Mouse (Mus musculus) liver, embryonic 14.5 days (tissue): Measurements from ENCODE around the gene Vmn2r83. TPM values are rescaled to one million over a fixed set of nuclear protein-coding genes. Genes with fewer than 3 reads are reported as not detected.

Experiments used
- ATAC-seq: fragments of 200-750 bp; cut with Nextera tagmentation; 2 replicates; pipeline ENCODE4 v1.8.0; 2017; ENCODE audit warnings: moderate number of reproducible peaks, mild to moderate bottlenecking, moderate library complexity; ENCODE audit not compliant: insufficient read depth
- DNase-seq, 3 experiments: peaks; one replicate each; pipeline ENCODE4 v3.0.0-alpha.2; 2012 to 2013; ENCODE audit warnings: low read depth in 3 of 3, low spot score in 3 of 3
- H3K27ac ChIP-seq: fragments of 300-500 bp; sonication (generic); 2 replicates; pipeline ENCODE4 v1.5.1; 2014; ENCODE audit warnings: moderate library complexity, mild to moderate bottlenecking, control low read depth, inconsistent platforms
- H3K27me3 ChIP-seq: fragments of 300-500 bp; sonication (generic); 2 replicates; pipeline ENCODE4 v1.6.1; 2014; ENCODE audit warnings: mild to moderate bottlenecking, low read length, moderate library complexity; ENCODE audit not compliant: control insufficient read depth, insufficient read depth
- H3K36me3 ChIP-seq: fragments of 300-500 bp; sonication (generic); replicated peaks from 2 replicates; pipeline ENCODE4 v1.6.1; 2014; ENCODE audit warnings: low read depth; ENCODE audit not compliant: control insufficient read depth, insufficient read depth
- H3K4me1 ChIP-seq, 2 experiments: fragments of 200-500 bp in 1 of 2; fragments of 300-500 bp in 1 of 2; sonication (generic) in 1 of 2; replicated peaks; 2 replicates each; pipeline ENCODE4 v1.6.1; 2012 to 2014; ENCODE audit warnings: antibody characterized with exemption in 1 of 2, inconsistent platforms in 1 of 2, low read length in 1 of 2; ENCODE audit not compliant: control insufficient read depth in 2 of 2, insufficient read depth in 2 of 2
- H3K4me2 ChIP-seq: fragments of 300-500 bp; sonication (generic); 2 replicates; pipeline ENCODE4 v1.6.1; 2014; ENCODE audit warnings: low read depth, mild to moderate bottlenecking, control low read depth, moderate library complexity
- H3K4me3 ChIP-seq, 2 experiments: fragments of 200-500 bp in 1 of 2; fragments of 300-500 bp in 1 of 2; sonication (generic) in 1 of 2; 2 replicates each; pipeline ENCODE4 v1.5.1; 2012 to 2014; ENCODE audit warnings: low read depth in 2 of 2, low read length in 2 of 2, mild to moderate bottlenecking in 2 of 2, control low read depth in 1 of 2, inconsistent platforms in 1 of 2, moderate library complexity in 1 of 2; ENCODE audit not compliant: insufficient read depth in 1 of 2
- H3K9ac ChIP-seq: fragments of 300-500 bp; sonication (generic); replicated peaks from 2 replicates; pipeline ENCODE4 v1.6.1; 2014; ENCODE audit warnings: mild to moderate bottlenecking, control low read depth, moderate library complexity
- H3K9me3 ChIP-seq: fragments of 300-500 bp; sonication (generic); 2 replicates; pipeline ENCODE4 v1.6.1; 2016; ENCODE audit warnings: low read length, mixed read lengths; ENCODE audit not compliant: control insufficient read depth
- CTCF ChIP-seq: IDR thresholded peaks from 2 replicates; pipeline ENCODE4 v1.5.1; 2016; ENCODE audit warnings: antibody characterized with exemption, low read depth, control low read depth
- EP300 ChIP-seq: IDR thresholded peaks from 2 replicates; pipeline ENCODE4 v1.6.1; 2016; ENCODE audit warnings: antibody characterized with exemption, low read depth
- WGBS: fragments of 180-500 bp; shearing (Covaris S2); extraction: QIAGEN DNeasy Blood & Tissue Kit; methylation state at CpG from one replicate; pipeline ENCODE4 v1.1.7; 2014; ENCODE audit not compliant: insufficient replicate concordance; 5-methylcytosine and 5-hydroxymethylcytosine counted together
- polyA plus RNA-seq, 2 experiments: library from polyadenylated mRNA; depleted of rRNA in 1 of 2; stranded (reverse) in 1 of 2; unstranded in 1 of 2; fragments of >200 nt; fragmentation: Nextera tagmentation in 1 of 2; extraction: Ambion mirVana in 1 of 2; gene quantifications; 2 replicates each; pipeline versions ENCODE4 v1.2.1 to v1.2.3; 2012 to 2014

Gene Vmn2r83
- polyA plus RNA-seq, 2 experiments = not detected

DNA sequence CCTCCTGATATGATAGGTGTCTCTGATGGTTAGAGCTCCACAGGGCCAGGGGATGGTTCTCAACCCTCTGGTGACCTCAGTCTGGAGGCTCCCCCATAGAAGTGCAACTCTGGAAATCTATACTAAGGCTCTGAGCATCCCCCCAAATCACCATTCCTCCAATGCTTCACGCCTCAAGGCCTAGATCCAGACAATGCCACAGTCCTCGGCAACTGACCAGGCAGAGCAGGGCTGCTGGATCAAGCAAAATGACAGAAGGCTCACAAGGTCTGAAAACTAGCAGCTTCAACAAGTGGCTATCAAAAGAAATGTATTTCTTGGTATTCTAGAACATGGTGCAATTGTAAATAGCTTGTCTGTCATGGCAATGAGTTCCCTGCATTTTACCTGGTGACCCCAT lies 69.2 kb downstream of the Vmn2r83 start:
- WGBS = 81% methylated on average over 2 of the region's 2 CpGs
- ATAC-seq = no peak
- no peak for TF ChIP-seq EP300

DNA sequence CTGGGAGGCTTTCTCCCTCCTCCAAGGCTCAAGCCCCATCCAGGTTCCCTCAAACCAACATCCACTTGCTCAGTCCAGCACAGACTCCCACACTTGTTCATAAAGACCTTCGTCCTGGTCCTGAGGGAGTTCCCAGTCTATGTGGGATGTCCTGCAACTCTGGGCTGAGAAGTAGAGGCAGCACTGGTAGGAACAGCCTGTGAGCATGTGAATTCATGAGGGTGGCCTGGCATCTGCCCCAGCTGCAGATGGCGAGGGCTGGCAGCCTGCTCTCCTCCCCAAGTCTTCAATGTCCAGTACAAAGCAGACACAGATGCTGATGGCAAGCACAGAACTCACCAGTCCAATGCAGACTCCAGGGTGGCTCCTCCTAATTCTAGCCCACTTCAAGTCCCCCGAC lies 69.8 kb downstream of the Vmn2r83 start:
- ATAC-seq (no peak), DNase-seq (no peak)
- Histone ChIP-seq H3K9me3 (no peaks in the 10 kb centered on the region), H3K4me1 (peaks cover 0 to 4% of the 10 kb centered on the region in 2 experiments; a peak in 2 of 4 replicates), H3K27ac (no peak overlapping the region), H3K36me3 (no peaks in the 10 kb centered on the region; the same call in 1 of the 2 replicates), H3K27me3 (no peaks in the 10 kb centered on the region), H3K4me2 (no peak overlapping the region), H3K9ac (no peak overlapping the region), H3K4me3 (no peak overlapping the region)
- WGBS = 63% methylated on average over 3 of the region's 3 CpGs
- TF ChIP-seq EP300 (no peak), CTCF (no peak)

More for the DNA sequence above, 69.2 kb downstream of the Vmn2r83 start:
- DNase-seq = no peak
- H3K4me2 ChIP-seq = no peak overlapping the region
- H3K27ac ChIP-seq = no peak overlapping the region
- no peaks in the 10 kb centered on the region; the same call in 1 of the 2 replicates for H3K36me3 ChIP-seq
- H3K9ac ChIP-seq = no peak overlapping the region
- H3K4me3 ChIP-seq = no peak overlapping the region
- peaks cover 0 to 4% of the 10 kb centered on the region in 2 experiments; a peak in 2 of 4 replicates for H3K4me1 ChIP-seq
- no peaks in the 10 kb centered on the region for H3K27me3 ChIP-seq
- no peaks in the 10 kb centered on the region for H3K9me3 ChIP-seq

DNA sequence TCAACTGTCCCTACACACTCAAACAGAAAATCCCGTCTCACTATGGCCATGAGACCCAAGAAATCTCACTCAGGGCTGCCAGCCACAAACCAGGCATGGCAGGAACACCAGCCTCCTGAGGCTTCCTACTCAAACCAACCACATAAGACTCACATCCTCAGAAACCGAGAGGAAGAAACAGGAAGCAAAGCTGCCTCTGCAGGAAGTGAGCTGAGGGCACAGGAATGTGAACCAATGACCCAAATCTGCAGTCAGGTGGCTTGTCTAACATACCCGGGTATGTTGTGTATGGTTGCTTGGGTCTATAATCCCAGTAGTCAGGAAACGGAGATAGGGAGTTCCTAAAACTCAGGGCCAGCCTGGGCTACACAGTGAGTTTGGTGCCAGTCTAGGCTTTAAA lies 70.3 kb downstream of the Vmn2r83 start:
- Histone ChIP-seq H3K4me3 (no peak overlapping the region), H3K27me3 (no peaks in the 10 kb centered on the region), H3K9ac (no peak overlapping the region), H3K4me2 (no peak overlapping the region), H3K9me3 (no peaks in the 10 kb centered on the region), H3K36me3 (no peaks in the 10 kb centered on the region; the same call in 1 of the 2 replicates), H3K4me1 (peaks cover 0 to 3% of the 10 kb centered on the region in 2 experiments; a peak in 2 of 4 replicates), H3K27ac (no peak overlapping the region)
- no peak for TF ChIP-seq CTCF
- no peak for TF ChIP-seq EP300
- ATAC-seq (no peak), DNase-seq (no peak)
- 19% methylated on average over 4 of the region's 4 CpGs for WGBS

DNA sequence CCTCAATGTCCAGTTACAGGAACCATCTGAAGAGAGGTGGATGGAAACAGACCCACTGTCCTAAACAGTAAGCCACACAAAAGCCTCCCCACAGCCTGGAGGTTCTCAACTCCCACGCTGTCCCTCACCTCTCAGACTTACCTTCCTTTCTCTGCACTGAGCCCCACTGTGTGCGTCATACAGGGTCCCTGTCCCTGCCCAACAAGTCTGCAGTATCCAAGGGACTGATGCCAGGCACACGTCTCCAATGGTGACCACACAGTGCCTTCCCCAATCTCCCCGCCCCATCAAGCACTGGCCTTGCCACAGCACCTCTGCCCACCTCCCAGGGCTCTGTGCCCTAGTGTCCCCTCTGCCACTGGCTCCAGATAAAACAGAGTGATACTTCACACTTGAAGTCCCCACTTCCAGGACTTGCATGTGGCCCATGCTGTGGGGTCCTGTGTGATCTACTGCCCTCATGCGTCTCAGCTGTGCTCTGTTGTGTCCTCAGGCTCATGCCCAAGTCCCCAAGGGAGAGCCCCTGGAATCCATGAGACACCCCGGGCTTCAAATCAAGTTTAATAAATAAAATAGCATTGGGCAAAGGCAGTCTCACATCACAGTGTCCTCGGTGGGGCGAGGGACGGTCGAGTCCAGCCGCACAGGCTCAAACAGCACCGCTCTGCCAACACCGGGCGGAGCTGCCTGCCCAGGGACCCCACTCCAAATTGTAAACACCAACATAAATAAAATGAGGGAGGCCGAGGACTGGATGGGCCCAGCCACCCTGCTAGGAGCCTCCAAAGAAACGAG lies 71.4 kb downstream of the Vmn2r83 start:
- ATAC-seq (no peak), DNase-seq (no peak)
- Histone ChIP-seq H3K36me3 (no peaks in the 10 kb centered on the region; the same call in 1 of the 2 replicates), H3K4me1 (no peaks in the 10 kb centered on the region), H3K27ac (no peak overlapping the region), H3K4me3 (no peak overlapping the region), H3K27me3 (no peaks in the 10 kb centered on the region), H3K9me3 (no peaks in the 10 kb centered on the region), H3K4me2 (no peak overlapping the region), H3K9ac (no peak overlapping the region)
- TF ChIP-seq EP300 = no peak
- no peak for TF ChIP-seq CTCF
- WGBS = 74% methylated on average over 16 of the region's 16 CpGs

DNA sequence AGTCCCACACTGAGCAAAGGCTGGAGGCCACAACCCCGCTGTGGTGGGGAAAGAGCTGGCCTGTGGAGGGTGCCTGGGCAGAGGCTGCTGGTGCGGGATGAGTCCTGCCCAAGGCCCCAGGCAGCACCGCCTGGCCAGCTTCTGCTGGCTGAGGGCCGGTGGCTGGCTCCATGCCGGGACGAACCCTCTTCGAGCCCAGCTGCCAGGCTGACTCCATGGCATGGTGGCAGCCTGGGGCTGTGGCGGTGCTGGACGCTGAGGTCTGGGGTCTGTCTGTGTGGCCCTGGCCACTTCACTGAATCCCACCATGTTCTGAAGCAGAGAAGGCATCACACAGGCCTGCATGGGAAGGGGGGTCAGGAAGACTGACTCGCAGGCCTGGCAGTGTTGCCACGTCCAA lies 72.2 kb downstream of the Vmn2r83 start:
- no peak overlapping the region for H3K4me3 ChIP-seq
- no peaks in the 10 kb centered on the region; the same call in 1 of the 2 replicates for H3K36me3 ChIP-seq
- no peak for TF ChIP-seq CTCF
- no peak for TF ChIP-seq EP300
- no peaks in the 10 kb centered on the region for H3K9me3 ChIP-seq
- no peak overlapping the region for H3K9ac ChIP-seq
- 84% methylated on average over 11 of the region's 11 CpGs for WGBS
- H3K27me3 ChIP-seq = no peaks in the 10 kb centered on the region
- ATAC-seq (no peak), DNase-seq (no peak)
- H3K27ac ChIP-seq = no peak overlapping the region
- no peak overlapping the region for H3K4me2 ChIP-seq
- no peaks in the 10 kb centered on the region for H3K4me1 ChIP-seq
